Mouse (Mus musculus): ENCODE data around the gene Cpne8.
"Not testable (repeated sequence)": the region's sequence is repeated elsewhere in the genome, so short reads cannot be mapped to it uniquely, and the experiment has no call there.

Cpne8 gene

DNA sequence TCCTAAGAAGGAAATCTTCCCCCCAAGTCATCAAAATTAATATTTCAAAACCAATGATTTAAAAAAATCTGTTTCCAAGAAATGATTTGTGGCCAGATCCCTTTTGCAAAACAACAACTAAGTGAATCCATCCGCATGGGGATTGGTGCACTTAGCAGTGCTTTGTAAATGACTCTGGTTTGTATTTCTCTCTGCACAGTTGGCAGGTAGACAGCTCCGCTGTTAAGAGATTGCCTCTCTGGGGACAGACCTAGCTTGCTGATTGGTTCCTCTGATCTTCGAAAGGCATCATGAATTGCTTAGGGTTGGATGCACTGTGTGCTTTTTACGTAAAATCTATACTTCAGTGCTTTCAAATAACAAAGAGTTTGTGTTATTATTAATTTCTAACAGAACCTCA is 68.5 kb downstream of the Cpne8 start:
- DNase-seq (ENCODE audit: low spot score): not testable (repeated sequence)

DNA sequence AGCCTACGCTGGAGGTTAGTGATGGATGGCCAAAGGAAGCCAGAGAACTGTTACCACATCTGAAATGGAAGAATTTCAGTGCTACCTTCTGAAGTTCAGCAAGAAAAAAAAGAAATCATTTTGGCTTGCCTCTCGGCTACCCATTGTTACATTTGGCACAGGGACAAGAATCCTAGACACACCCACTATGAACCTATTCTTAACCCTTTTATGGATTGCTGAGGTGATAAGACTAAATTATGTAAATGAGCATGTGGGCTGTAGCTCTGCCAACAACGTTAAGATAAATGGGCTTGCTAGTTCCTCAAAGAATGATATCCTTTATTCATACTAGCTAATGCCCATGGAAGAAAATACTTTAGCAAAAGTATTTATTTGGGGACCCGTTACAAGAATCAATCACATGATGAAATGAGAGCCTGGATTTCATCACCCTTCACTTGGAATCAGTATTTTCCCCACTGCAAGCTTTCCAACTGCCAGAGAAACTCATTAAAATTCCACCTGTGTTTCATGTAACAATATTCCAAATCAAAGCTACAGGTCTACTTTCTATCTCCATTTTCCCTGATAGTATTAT is 69.3 kb downstream of the Cpne8 start:
- DNase-seq (ENCODE audit: low spot score): no peak

DNA sequence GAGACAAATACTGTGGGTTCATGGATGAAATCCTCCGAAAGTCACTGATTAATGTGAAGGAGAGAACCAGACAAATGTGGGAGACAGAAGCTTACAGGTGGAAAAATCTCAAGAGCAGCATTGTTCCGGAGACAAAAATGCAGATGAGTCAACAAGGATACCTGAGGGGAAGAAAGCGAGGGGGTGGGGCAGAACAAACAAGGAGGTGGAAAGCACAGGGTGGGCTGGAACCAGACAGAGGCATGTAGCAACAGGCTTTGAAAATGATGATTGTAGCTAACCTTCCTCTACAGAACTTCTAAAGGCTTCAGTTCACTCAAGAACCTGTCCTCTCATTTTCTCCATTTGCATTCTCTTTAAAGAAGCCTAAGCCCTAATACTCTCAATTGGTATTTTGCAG is 70.9 kb downstream of the Cpne8 start:
- no peak for DNase-seq (ENCODE audit: low spot score)

DNA sequence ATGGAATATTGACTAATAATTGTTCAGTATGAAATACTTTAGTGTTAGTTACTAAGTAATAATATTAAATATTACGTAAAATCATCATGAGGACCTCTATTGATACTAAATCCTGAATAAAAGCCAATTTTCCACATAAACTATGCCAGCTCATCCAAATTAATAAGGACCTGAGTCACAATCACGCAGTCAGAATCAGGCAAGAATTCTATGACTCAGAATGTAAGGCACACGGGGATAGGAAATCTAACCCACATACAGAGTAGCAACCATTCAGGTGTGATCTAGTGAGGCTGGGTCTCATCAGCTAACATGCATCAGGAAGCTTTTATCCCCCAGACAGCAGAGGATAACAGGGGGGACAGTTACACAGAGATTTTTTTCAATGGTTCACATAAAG is 72.1 kb downstream of the Cpne8 start:
- DNase-seq (ENCODE audit: low spot score): no peak

GRCm38 (mm10) chr15:90603676-90604075 is 75.6 kb downstream of the Cpne8 start:
- peak; percentile 50 for DNase-seq (ENCODE audit: low spot score)

GRCm38 (mm10) chr15:90597715-90598497 is 81.3 kb downstream of the Cpne8 start:
- DNase-seq (ENCODE audit: low spot score): no peak

DNA sequence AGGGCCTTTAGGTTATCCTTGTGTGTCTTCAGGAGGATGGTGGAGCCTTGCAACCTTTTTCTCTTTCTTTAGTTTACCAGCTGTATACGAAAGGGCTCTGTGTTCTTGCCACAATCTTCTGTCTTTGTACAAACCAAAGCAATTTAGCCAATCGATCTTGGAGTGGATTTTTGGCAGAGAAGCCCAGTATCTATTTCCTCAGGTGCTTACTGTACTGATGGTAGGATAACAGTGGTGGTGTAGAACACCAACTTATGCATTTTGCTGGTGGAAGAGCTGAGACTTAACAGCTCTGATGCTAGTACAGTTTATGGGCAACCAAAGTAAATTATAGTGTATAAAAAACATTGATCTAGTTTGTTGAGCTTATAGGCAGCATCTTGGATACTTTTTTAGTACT is 83.6 kb downstream of the Cpne8 start:
- no peak for DNase-seq (ENCODE audit: low spot score)

DNA sequence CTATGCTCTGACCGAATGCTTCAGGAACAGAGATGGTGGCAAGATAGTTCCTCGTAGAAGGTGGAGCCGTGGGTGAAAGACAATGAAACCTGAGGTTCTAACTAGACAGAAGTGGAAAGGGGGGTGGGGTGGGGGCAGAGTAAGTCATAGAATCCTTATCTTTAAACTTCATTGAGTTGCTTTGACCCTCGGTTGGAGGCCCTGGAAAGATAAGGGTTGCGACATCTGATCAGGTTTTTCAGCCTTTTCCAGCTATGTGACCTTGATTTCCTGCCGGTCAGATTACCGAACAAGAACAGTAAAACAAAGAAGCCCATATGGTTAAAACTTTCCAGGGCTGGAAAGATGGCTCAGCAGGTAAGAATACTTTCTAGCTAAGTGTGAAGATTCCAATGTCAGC is 89.6 kb downstream of the Cpne8 start:
- no peak for DNase-seq (ENCODE audit: low spot score)

GRCm38 (mm10) chr15:90577402-90577801 is 101.8 kb downstream of the Cpne8 start:
- DNase-seq (ENCODE audit: low spot score): no peak

GRCm38 (mm10) chr15:90569246-90569645 is 110.0 kb downstream of the Cpne8 start:
- DNase-seq (ENCODE audit: low spot score): no peak

DNA sequence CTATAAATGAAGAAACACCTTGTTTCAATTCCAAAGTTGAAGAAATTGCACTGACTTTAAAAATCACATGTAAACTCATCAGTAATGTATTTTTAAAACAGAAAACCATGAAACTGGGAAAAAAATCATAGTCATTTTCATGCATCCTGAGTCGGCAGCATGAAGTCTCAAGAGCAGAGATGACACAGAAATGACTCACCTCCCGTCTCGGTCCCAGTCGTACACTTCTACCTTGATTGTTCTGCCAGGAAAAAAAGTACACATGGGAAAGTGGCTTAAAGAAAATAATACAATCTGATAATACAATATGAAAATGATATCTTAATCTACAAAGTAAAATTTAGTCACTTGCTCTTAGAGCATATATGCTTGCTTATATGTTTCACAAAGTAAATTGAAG is 111.2 kb downstream of the Cpne8 start:
- no peak for DNase-seq (ENCODE audit: low spot score)

DNA sequence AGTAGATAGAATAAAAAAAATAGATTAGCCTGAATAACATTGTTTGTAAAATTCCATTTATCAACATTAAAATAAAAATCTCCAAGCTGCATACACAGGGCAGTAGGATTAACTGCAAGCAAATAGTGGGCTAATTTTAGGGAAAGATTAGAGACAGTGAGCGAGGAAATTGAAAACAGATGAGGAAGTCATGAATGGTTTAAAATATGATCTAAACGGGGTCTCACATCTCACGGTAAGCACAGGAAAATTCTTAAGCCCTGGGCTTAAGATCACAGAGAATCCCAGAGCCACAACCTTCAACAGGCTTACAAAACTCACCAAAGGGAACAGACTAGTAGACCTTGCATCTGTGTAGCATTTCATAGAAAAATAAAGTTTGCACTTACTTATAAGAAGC is 115.2 kb downstream of the Cpne8 start:
- DNase-seq (ENCODE audit: low spot score): peak; percentile 31

DNA sequence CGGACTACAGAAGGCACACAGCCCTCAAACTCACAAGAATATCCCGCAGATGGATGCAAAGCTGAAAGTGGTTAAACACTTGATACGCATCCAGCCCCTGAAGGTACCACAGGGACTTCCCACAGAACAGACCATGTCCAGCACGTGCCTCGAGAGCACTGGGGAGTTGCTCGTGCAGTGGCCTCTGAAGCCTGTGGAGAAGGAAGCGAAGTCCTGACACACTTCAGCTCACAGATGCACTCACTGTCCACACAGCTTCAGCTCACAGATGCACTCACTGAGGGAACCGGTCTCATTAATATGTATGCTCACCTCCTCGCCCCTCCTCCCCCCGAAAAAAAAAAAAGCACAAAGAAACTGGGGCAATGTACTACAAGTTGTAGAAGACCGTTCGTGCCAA is 117.6 kb downstream of the Cpne8 start:
- DNase-seq (ENCODE audit: low spot score): no peak

DNA sequence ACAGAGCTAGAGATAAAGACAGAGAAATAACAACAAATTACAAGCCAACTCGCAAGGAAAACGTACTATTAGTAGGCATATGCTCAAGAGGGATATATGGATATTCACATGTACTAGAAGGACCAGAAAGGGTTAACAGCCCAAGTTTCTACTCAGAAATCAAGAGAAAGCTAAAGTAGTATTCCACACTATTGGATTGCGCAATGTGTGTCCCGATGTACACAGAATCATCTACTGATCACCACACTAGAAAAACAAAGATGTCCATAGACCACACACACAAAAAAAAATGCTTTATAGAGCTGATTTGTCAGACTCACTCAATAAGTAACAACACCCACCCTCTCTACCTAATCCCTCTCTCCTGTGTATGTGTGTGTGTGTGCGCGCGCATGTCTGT is 130.6 kb downstream of the Cpne8 start:
- no peak for DNase-seq (ENCODE audit: low spot score)

- no peak for DNase-seq (ENCODE audit: low spot score)
Observed at GRCm38 (mm10) chr15:90543447-90543846, 135.8 kb downstream of the Cpne8 start.

DNA sequence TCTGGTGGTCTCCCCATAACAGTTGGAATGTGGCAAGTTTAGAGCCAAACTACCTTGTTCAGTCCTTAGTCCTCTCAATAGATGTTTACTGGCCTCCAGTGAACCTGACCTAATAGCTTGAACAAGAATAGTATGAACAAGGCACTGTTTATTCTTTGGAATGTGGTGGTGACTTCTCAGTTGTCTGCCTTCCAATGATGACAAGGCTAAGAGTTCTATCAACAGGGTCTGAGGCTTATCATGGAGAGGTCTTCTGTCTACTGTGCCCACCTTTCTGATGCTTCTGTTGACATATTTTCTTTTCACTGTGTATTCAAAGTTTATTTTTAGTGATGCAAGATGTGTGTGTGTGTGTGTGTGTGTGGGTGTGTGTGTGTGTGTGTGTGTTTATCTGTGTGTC is 137.1 kb downstream of the Cpne8 start:
- no peak for DNase-seq (ENCODE audit: low spot score)

DNA sequence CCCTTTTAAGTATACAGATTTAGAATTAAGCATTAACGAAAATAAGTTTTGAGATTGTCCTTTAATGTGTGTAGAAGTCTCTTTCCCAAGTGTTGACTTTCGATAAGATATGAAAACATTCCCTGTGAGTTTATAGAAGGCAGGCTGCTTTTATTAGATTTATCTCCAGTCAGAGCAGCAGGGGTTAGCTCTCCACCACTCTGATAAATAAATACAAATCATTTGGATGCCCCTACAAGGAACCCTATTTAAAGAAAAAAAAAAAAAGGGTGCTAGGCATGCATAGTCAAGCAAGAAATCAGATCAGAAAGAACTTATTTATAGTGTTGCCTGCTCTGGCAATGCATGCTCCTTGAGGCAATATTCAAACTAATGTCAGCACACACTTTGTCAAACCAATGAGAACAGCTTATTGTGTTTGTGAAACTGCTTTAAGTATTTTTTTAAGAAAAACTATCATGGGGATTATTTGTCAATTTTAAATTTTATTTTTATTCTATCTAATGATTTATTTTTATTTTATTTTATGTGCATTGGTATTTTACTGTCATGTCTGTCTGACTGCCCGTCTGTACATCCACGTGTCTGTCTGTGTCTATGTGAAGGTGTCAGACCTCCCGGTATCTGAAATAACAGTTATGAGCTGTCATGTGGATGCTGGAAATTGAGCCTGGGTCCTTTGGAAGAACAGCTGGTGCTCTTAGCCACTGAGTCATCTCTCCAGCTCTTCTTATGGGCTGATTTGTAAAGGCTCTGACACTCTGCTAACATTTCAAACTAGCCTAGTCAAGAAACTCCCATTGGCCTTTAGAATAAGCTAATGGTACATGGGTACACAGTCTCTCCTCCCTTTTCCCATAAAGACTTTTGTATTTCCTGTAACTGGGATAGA is 142.7 kb downstream of the Cpne8 start:
- DNase-seq (ENCODE audit: low spot score): no peak

- DNase-seq (ENCODE audit: low spot score): peak; percentile 36
Observed at GRCm38 (mm10) chr15:90535730-90536129, 143.5 kb downstream of the Cpne8 start.

DNA sequence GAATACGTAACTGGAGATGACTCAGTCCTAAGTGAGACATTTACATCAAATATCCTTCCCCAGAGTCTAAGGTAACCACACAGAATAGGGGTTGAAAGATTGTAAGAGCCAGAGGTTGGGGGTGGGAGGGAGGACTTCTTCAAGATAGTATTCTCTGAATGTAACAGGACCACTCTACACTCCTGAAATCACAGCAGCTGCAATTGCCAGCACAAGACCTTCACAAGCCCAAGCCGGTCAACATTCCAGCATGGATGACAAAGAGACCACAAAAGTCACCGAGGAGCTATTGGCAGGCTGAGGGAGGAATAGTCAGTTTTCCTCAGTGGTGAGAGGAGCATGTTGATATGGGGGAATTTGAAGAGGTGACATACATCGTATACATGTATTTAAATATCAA is 166.5 kb downstream of the Cpne8 start:
- DNase-seq (ENCODE audit: low spot score): no peak

DNA sequence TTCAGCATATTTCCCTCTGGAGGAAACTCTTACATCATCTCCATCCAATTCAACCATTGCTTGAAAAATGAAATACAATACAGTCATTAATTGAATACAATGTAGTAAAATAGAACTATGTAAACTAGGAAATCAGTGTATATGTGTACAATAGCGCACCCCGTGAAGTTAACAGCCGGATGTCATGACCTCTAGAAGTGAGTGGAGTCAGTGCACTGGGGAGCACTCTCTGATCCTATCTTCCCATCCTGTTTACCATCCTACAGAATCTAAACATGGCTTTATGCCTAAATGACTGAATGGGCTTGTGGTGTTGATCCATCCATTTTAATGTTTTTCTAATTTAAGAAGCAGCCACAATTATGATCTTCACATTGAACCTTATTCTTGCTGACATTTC is 182.2 kb downstream of the Cpne8 start:
- DNase-seq (ENCODE audit: low spot score): no peak

GRCm38 (mm10) chr15:90491558-90491957 is 187.7 kb downstream of the Cpne8 start:
- DNase-seq (ENCODE audit: low spot score): no peak

GRCm38 (mm10) chr15:90490186-90490585 is 189.0 kb downstream of the Cpne8 start:
- no peak for DNase-seq (ENCODE audit: low spot score)

- not testable (repeated sequence) for DNase-seq (ENCODE audit: low spot score)
Observed at GRCm38 (mm10) chr15:90470561-90470960, 208.7 kb downstream of the Cpne8 start.
